Mouse (Mus musculus) CH12.LX (cell line): ENCODE measurements around the gene Gm4131. TPM values are rescaled to one million over a fixed set of nuclear protein-coding genes. Genes with fewer than 3 reads are reported as not detected.

Experiments
- DNase-seq: peaks from one replicate; pipeline ENCODE4 v3.0.0-alpha.2; 2013; ENCODE audit errors: extremely low read depth
- H3K27ac ChIP-seq: 2 replicates; pipeline ENCODE4 v1.5.1; 2012; ENCODE audit warnings: low read depth, mild to moderate bottlenecking, control low read depth, moderate library complexity; ENCODE audit not compliant: insufficient read depth
- H3K27me3 ChIP-seq: replicated peaks from 2 replicates; pipeline ENCODE3; 2012; ENCODE audit warnings: inconsistent platforms
- H3K36me3 ChIP-seq, 2 experiments: replicated peaks in 1 of 2; 2 replicates each; pipeline versions ENCODE3 to v1.6.1; 2012; ENCODE audit warnings: inconsistent platforms in 1 of 2, low read length in 1 of 2, mild to moderate bottlenecking in 1 of 2, mixed read lengths in 1 of 2, moderate library complexity in 1 of 2; ENCODE audit not compliant: control insufficient read depth in 1 of 2, insufficient read depth in 1 of 2
- H3K4me1 ChIP-seq, 2 experiments: 2 replicates each; pipeline ENCODE4 v1.6.1; 2012; ENCODE audit warnings: inconsistent platforms in 1 of 2, moderate library complexity in 1 of 2; ENCODE audit not compliant: insufficient read depth in 2 of 2, control insufficient read depth in 1 of 2
- H3K4me2 ChIP-seq: 2 replicates; pipeline ENCODE4 v1.6.1; 2012; ENCODE audit warnings: low read depth, mild to moderate bottlenecking, control low read depth; ENCODE audit not compliant: poor library complexity, insufficient read depth, severe bottlenecking
- H3K4me3 ChIP-seq, 3 experiments: fragments of 150-350 bp in 1 of 3; sonication (generic) in 1 of 3; replicated peaks in 1 of 3; 2 replicates each; pipeline versions ENCODE3 to v1.5.1; 2011 to 2012; ENCODE audit warnings: low read depth in 2 of 3, low read length in 2 of 3, mild to moderate bottlenecking in 2 of 3, moderate library complexity in 2 of 3, control low read depth in 1 of 3, improper control_type of control experiment in 1 of 3, inconsistent platforms in 1 of 3, mixed read lengths in 1 of 3; ENCODE audit not compliant: poor library complexity in 1 of 3
- H3K79me2 ChIP-seq: replicated peaks from 2 replicates; pipeline ENCODE4 v1.6.1; 2012; ENCODE audit warnings: mild to moderate bottlenecking, moderate library complexity; ENCODE audit not compliant: control insufficient read depth, poor library complexity, insufficient read depth, severe bottlenecking; ENCODE audit errors: extremely low read depth
- H3K9ac ChIP-seq: 2 replicates; pipeline ENCODE4 v1.6.1; 2012; ENCODE audit warnings: low read depth, mild to moderate bottlenecking, control low read depth, moderate library complexity; ENCODE audit not compliant: insufficient read depth
- H3K9me3 ChIP-seq: replicated peaks from 2 replicates; pipeline ENCODE3; 2012; ENCODE audit warnings: low read length, inconsistent platforms, mixed read lengths
- BHLHE40 ChIP-seq: IDR thresholded peaks from 2 replicates; pipeline ENCODE4 v1.6.1; 2011; ENCODE audit warnings: mild to moderate bottlenecking, low read depth, low read length, improper control_type of control experiment
- CHD2 ChIP-seq: IDR thresholded peaks from 2 replicates; pipeline ENCODE4 v1.6.1; 2011; ENCODE audit warnings: low read length, improper control_type of control experiment
- CTCF ChIP-seq, 2 experiments: IDR thresholded peaks in 1 of 2; conservative IDR thresholded peaks in 1 of 2; 2 replicates each; pipeline ENCODE4 v1.5.1; 2011 to 2012; ENCODE audit warnings: low read depth in 2 of 2, low read length in 2 of 2, improper control_type of control experiment in 1 of 2, inconsistent platforms in 1 of 2, mild to moderate bottlenecking in 1 of 2, moderate library complexity in 1 of 2
- ETS1 ChIP-seq: conservative IDR thresholded peaks from 2 replicates; pipeline ENCODE4 v1.6.1; 2012; ENCODE audit warnings: low read depth, mild to moderate bottlenecking, inconsistent platforms, low read length, improper control_type of control experiment, moderate library complexity
- GABPA ChIP-seq: IDR thresholded peaks from 2 replicates; pipeline ENCODE4 v1.6.1; 2012; ENCODE audit warnings: low read depth, low read length, improper control_type of control experiment, inconsistent platforms; ENCODE audit not compliant: insufficient replicate concordance
- JUN ChIP-seq: IDR thresholded peaks from 2 replicates; pipeline ENCODE4 v1.6.1; 2011; ENCODE audit warnings: low read depth, mild to moderate bottlenecking, low read length, improper control_type of control experiment, moderate library complexity; ENCODE audit not compliant: insufficient read depth
- MAZ ChIP-seq: IDR thresholded peaks from 2 replicates; pipeline ENCODE4 v1.6.1; 2012; ENCODE audit warnings: low read depth, mild to moderate bottlenecking, inconsistent platforms, low read length, improper control_type of control experiment, moderate library complexity
- MEF2A ChIP-seq: IDR thresholded peaks from 2 replicates; pipeline ENCODE4 v1.6.1; 2014; ENCODE audit warnings: low read depth, mild to moderate bottlenecking, inconsistent platforms, low read length, improper control_type of control experiment, borderline replicate concordance
- MXI1 ChIP-seq: IDR thresholded peaks from 2 replicates; pipeline ENCODE4 v1.6.1; 2011; ENCODE audit warnings: mild to moderate bottlenecking, low read depth, low read length, improper control_type of control experiment
- MYC ChIP-seq: IDR thresholded peaks from 2 replicates; pipeline ENCODE4 v1.6.1; 2011; ENCODE audit warnings: low read depth, mild to moderate bottlenecking, improper control_type of control experiment, low read length
- NELFE ChIP-seq: IDR thresholded peaks from 2 replicates; pipeline ENCODE4 v1.6.1; 2011; ENCODE audit warnings: low read depth, low read length, improper control_type of control experiment
- PAX5 ChIP-seq: IDR thresholded peaks from 2 replicates; pipeline ENCODE4 v1.6.1; 2012; ENCODE audit warnings: low read length, inconsistent platforms, mixed read lengths
- RAD21 ChIP-seq: IDR thresholded peaks from 2 replicates; pipeline ENCODE4 v1.6.1; 2011; ENCODE audit warnings: low read depth, mild to moderate bottlenecking, low read length, improper control_type of control experiment, moderate library complexity
- TCF12 ChIP-seq: IDR thresholded peaks from 2 replicates; pipeline ENCODE4 v1.6.1; 2014; ENCODE audit warnings: low read depth, mild to moderate bottlenecking, inconsistent platforms, low read length, improper control_type of control experiment
- ZC3H11A ChIP-seq: IDR thresholded peaks from 2 replicates; pipeline ENCODE4 v1.6.1; 2012; ENCODE audit warnings: low read depth, mild to moderate bottlenecking, inconsistent platforms, low read length, improper control_type of control experiment
- dilution Hi-C: fragments of 300-500 bp; cut with MboI; formaldehyde crosslinking; loops from 2 replicates; pipeline ENCODE4 v1.14.3; 2020; ENCODE audit warnings: low sequenced_read_pairs; ENCODE audit not compliant: extremely low pct_unique_long_range_greater_than_20kb, extremely low pct_ligation_motif_present
- in situ Hi-C: fragments of 300-500 bp; cut with MboI; formaldehyde crosslinking; loops from 3 replicates; pipeline ENCODE4 v1.14.3; 2019; ENCODE audit warnings: low sequenced_read_pairs, low pct_ligation_motif_present, low pct_unique_long_range_greater_than_20kb, mixed read lengths
- polyA plus RNA-seq: library from polyadenylated mRNA; unstranded; fragments of >175 nt; gene quantifications from 2 replicates; pipeline ENCODE4 v1.2.1, GENCODE M21; 2012; ENCODE audit warnings: low read depth; ENCODE audit not compliant: insufficient read length
- total RNA-seq, 2 experiments: library from RNA; depleted of rRNA; stranded (reverse); fragments of 300-350 nt in 1 of 2; fragments of >200 nt in 1 of 2; gene quantifications; 2 replicates each; pipeline ENCODE4 v1.2.3; 2012 to 2014

The Gm4131 gene
- total and polyA plus RNA-seq, 3 experiments, result not detected

DNA sequence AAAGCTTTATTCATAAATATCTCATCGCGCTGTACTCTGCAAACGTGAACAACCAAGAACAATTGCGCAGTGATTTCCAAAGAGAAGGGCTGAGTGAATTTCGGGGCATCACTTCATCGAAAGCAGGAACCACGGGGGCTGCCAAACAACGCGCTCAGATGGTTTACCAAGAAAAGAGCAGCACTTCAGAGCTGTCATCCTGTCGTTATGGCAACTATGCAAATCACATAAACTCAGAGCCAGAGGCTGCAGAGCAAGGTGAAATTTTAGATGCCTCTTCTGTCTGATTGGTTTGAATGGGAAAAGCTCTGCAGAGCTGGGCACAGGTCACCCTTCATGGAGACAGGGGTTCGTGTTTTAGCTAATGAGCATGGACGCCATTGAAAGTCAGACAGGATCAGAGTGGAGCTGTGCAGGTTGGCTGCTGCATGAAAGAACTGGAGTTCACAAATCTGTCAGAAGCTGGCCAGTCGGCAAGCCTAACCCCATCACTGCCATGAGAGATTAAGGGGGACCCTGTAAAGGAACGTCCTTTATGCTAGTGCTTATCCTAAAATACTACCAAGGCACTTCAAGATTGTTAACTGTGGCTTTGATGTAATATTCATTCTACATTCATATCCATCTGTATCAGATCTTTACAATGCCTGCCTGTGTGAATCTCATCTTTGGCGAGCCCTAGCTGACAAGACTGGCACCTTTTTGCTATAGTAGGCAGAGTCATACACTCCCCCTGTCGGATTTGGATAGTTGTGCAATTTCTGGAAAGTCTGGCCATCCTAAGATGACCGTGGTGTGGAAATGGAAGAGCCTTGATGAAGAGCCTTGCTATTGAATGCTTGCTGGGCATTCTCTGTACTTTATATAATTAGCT lies 4.6 kb downstream of the Gm4131 start:
- Histone ChIP-seq H3K9me3 (no peaks in the 10 kb centered on the region), H3K9ac (no peak overlapping the region), H3K27ac (no peak overlapping the region), H3K36me3 (no peaks in the 10 kb centered on the region), H3K4me2 (0 out of 2 replicates have a peak overlapping the region, but pooled peaks have one; percentile 0), H3K79me2 (no peaks in the 10 kb centered on the region), H3K4me3 (no peak overlapping the region), H3K27me3 (no peaks in the 10 kb centered on the region), H3K4me1 (peaks cover 2 to 13% of the 10 kb centered on the region in 2 experiments; a peak in 2 of 4 replicates)
- DNase-seq, result peak; percentile 34
- in situ Hi-C loops, result no loop called here
- dilution Hi-C loops, result no loop called here
- TF ChIP-seq CHD2, result no peak
- TF ChIP-seq ZC3H11A, result no peak
- no peak for TF ChIP-seq ETS1
- no peak for TF ChIP-seq NELFE
- TF ChIP-seq MAZ, result no peak
- TF ChIP-seq MXI1, result no peak
- TF ChIP-seq CTCF (conservative IDR thresholded peaks at IDR 0.05 in 1 of 2, IDR thresholded peaks at IDR 0.05 in 1 of 2; ENCODE audit: low read depth in 2 of 2, low read length in 2 of 2), result peak in 1 of 2 experiments; percentile 28; a peak in 2 of 4 replicates
- TF ChIP-seq RAD21, result no peak; the same call in 1 of the 2 replicates
- no peak for TF ChIP-seq MYC

DNA sequence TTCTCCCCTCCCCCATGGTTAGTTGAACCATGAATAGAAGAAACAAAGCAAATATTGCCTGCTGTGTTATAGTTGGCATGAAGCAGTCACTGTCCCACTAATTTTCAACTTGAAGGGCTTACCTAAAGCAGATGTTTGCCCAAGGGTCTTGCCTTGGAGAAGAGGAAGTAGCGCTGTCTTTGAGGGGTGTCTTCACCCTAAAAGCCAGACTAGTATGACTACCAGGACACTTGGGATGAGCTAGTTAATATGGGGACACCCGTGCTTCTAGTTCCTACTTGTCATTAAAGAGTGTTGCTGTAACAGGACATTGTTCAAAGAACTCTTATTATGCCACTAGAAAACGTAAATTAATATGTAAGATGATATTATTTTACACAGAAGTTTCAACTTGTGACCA lies 9.6 kb downstream of the Gm4131 start:
- dilution Hi-C loops, result no loop called here
- no peak for DNase-seq
- H3K27me3 ChIP-seq, result no peaks in the 10 kb centered on the region
- no peaks in the 10 kb centered on the region for H3K79me2 ChIP-seq
- no peak overlapping the region; the same call in 1 of the 2 replicates for H3K4me2 ChIP-seq
- in situ Hi-C loops, result no loop called here
- no peak overlapping the region for H3K27ac ChIP-seq
- no peaks in the 10 kb centered on the region for H3K36me3 ChIP-seq
- H3K4me3 ChIP-seq, result no peak overlapping the region
- no peak overlapping the region for H3K9ac ChIP-seq
- TF ChIP-seq NELFE (no peak), MEF2A (no peak), MXI1 (no peak), MAZ (no peak), BHLHE40 (no peak), TCF12 (no peak), PAX5 (no peak), GABPA (no peak), JUN (no peak)
- H3K9me3 ChIP-seq, result no peaks in the 10 kb centered on the region
- peaks cover 0 to 5% of the 10 kb centered on the region in 2 experiments; a peak in 1 of 4 replicates for H3K4me1 ChIP-seq
